Mouse (Mus musculus) C2C12 (cell line): ENCODE measurements around the gene Sh3pxd2a. TPM values are rescaled to one million over a fixed set of nuclear protein-coding genes. Genes with fewer than 3 reads are reported as not detected.
A peak's percentile ranks its signal among the peaks of the same experiment; 100 is the strongest.
"Not testable (repeated sequence)": the region's sequence is repeated elsewhere in the genome, so short reads cannot be mapped to it uniquely, and the experiment has no call there.

ENCODE experiments used
- H3K27me3 ChIP-seq: one replicate; pipeline ENCODE4 v1.6.1; 2011; ENCODE audit not compliant: control insufficient read depth, insufficient read depth, insufficient read length
- H3K36me3 ChIP-seq: one replicate; pipeline ENCODE4 v1.6.1; 2011; ENCODE audit not compliant: control insufficient read depth, insufficient read depth
- H3K4me3 ChIP-seq: one replicate; pipeline ENCODE4 v1.5.1; 2011; ENCODE audit warnings: mild to moderate bottlenecking, control low read depth; ENCODE audit not compliant: poor library complexity, insufficient read depth, severe bottlenecking
- H3K79me2 ChIP-seq: one replicate; pipeline ENCODE4 v1.6.1; 2011; ENCODE audit not compliant: control insufficient read depth, insufficient read depth
- H3K79me3 ChIP-seq: one replicate; pipeline ENCODE4 v1.6.1; 2011; ENCODE audit warnings: low read depth, control low read depth
- H3ac ChIP-seq: one replicate; pipeline ENCODE3; 2011; ENCODE audit warnings: low read depth; ENCODE audit not compliant: control insufficient read depth, insufficient read length
- CEBPB ChIP-seq: IDR thresholded peaks from one replicate; pipeline ENCODE4 v1.6.1; 2011; ENCODE audit warnings: low read depth, mild to moderate bottlenecking, control low read depth, moderate library complexity
- CTCF ChIP-seq: IDR thresholded peaks from one replicate; pipeline ENCODE4 v1.5.1; 2011; ENCODE audit not compliant: control insufficient read depth, insufficient read depth, insufficient read length
- FOSL1 ChIP-seq: IDR thresholded peaks from one replicate; pipeline ENCODE4 v1.8.0; 2011; ENCODE audit warnings: mild to moderate bottlenecking, low read length; ENCODE audit not compliant: poor library complexity, insufficient read depth, severe bottlenecking
- MAX ChIP-seq: IDR thresholded peaks from one replicate; pipeline ENCODE4 v1.6.1; 2011; ENCODE audit warnings: mild to moderate bottlenecking, control low read depth
- MYOD1 ChIP-seq: IDR thresholded peaks from one replicate; pipeline ENCODE4 v1.6.1; 2011; ENCODE audit warnings: low read depth; ENCODE audit not compliant: control insufficient read depth, insufficient read length
- MYOG ChIP-seq: IDR thresholded peaks from one replicate; pipeline ENCODE4 v1.6.1; 2011; ENCODE audit not compliant: control insufficient read depth, insufficient read length; ENCODE audit errors: extremely low read depth
- USF1 ChIP-seq: IDR thresholded peaks from one replicate; pipeline ENCODE4 v1.6.1; 2011; ENCODE audit warnings: low read depth, mild to moderate bottlenecking, control low read depth, moderate library complexity
- polyA plus RNA-seq: library from polyadenylated mRNA; unstranded; fragments of >200 nt; fragmentation: generic; extraction: Trizol; gene quantifications from one replicate; pipeline ENCODE4 v1.2.1, GENCODE M21; 2012; ENCODE audit warnings: missing spikeins

Sh3pxd2a gene
- polyA plus RNA-seq, 1 experiment = 22.2 TPM

- TF ChIP-seq FOSL1 = no peak
- TF ChIP-seq CEBPB = no peak
- no peak for TF ChIP-seq CTCF
- TF ChIP-seq USF1 = no peak
- no peak for TF ChIP-seq MYOG
- TF ChIP-seq MYOD1 = no peak
- TF ChIP-seq MAX = no peak
- no peak overlapping the region for H3K4me3 ChIP-seq
Measured at GRCm38 (mm10) chr19:47397882-47398671, 66.1 kb downstream of the Sh3pxd2a start.

GRCm38 (mm10) chr19:47395338-47395737 lies 68.9 kb downstream of the Sh3pxd2a start:
- no peak overlapping the region for H3K4me3 ChIP-seq
- no peak overlapping the region for H3ac ChIP-seq
- TF ChIP-seq CTCF (no peak), MYOG (no peak), MAX (no peak), MYOD1 (no peak), CEBPB (no peak)
- no peaks in the 10 kb centered on the region for H3K36me3 ChIP-seq
- no peaks in the 10 kb centered on the region for H3K79me3 ChIP-seq
- H3K27me3 ChIP-seq = no peaks in the 10 kb centered on the region
- H3K79me2 ChIP-seq = no peaks in the 10 kb centered on the region

More at GRCm38 (mm10) chr19:47397882-47398671, 66.1 kb downstream of the Sh3pxd2a start:
- Histone ChIP-seq H3K79me2 (no peaks in the 10 kb centered on the region), H3ac (no peak overlapping the region), H3K27me3 (no peaks in the 10 kb centered on the region), H3K79me3 (no peaks in the 10 kb centered on the region), H3K36me3 (no peaks in the 10 kb centered on the region)

- H3K79me2 ChIP-seq = not testable (repeated sequence)
Measured at GRCm38 (mm10) chr19:47394781-47395180, 69.4 kb downstream of the Sh3pxd2a start.

GRCm38 (mm10) chr19:47390878-47391277 lies 73.3 kb downstream of the Sh3pxd2a start:
- TF ChIP-seq USF1 = peak; percentile 44
- TF ChIP-seq MYOG = no peak
- TF ChIP-seq MYOD1 = peak; percentile 91
- Histone ChIP-seq H3K27me3 (no peaks in the 10 kb centered on the region), H3K4me3 (no peak overlapping the region), H3ac (no peak overlapping the region), H3K36me3 (no peaks in the 10 kb centered on the region), H3K79me2 (no peaks in the 10 kb centered on the region), H3K79me3 (no peaks in the 10 kb centered on the region)

More at GRCm38 (mm10) chr19:47394781-47395180, 69.4 kb downstream of the Sh3pxd2a start:
- not testable (repeated sequence) for H3K36me3 ChIP-seq, H3K79me3 ChIP-seq, H3K4me3 ChIP-seq, H3ac ChIP-seq, H3K27me3 ChIP-seq

- TF ChIP-seq MYOD1 = no peak
- TF ChIP-seq FOSL1 = no peak
- TF ChIP-seq CEBPB = no peak
- TF ChIP-seq CTCF = no peak
- TF ChIP-seq MYOG = no peak
- no peak for TF ChIP-seq MAX
- no peak for TF ChIP-seq USF1
- Histone ChIP-seq H3K36me3 (no peaks in the 10 kb centered on the region), H3K4me3 (no peak overlapping the region), H3K79me2 (no peaks in the 10 kb centered on the region), H3K27me3 (no peaks in the 10 kb centered on the region), H3ac (no peak overlapping the region), H3K79me3 (no peaks in the 10 kb centered on the region)
Measured at GRCm38 (mm10) chr19:47387887-47388286, 76.3 kb downstream of the Sh3pxd2a start.

- no peaks in the 10 kb centered on the region for H3K79me2 ChIP-seq
- no peaks in the 10 kb centered on the region for H3K36me3 ChIP-seq
- no peak overlapping the region for H3K4me3 ChIP-seq
- H3K27me3 ChIP-seq = no peaks in the 10 kb centered on the region
- no peak overlapping the region for H3ac ChIP-seq
- no peaks in the 10 kb centered on the region for H3K79me3 ChIP-seq
- TF ChIP-seq CTCF = no peak
- TF ChIP-seq MAX = no peak
- no peak for TF ChIP-seq MYOD1
- no peak for TF ChIP-seq FOSL1
Measured at GRCm38 (mm10) chr19:47387395-47387794, 76.8 kb downstream of the Sh3pxd2a start.
